In genomic region chr14:31195968-31196367, GRCm38 (mm10) we compare ENCODE assay signal across 8 mouse cellular contexts. TPM values are rescaled to one million over a fixed set of nuclear protein-coding genes. Genes with fewer than 3 reads are reported as not detected.
DNase-seq lines count a peak whose midpoint lies in the region; TF ChIP-seq lines count a peak whose summit lies in the region.

No protein-coding gene starts in this region.

- TF ChIP-seq POLR2A in thymus, adult 2 months (IDR thresholded peaks at IDR 0.05; ENCODE audit: control insufficient read depth, extremely low read depth, insufficient read depth, low read length, poor library complexity) = no peak

- H3K27me3 ChIP-seq in thymus, adult 2 months (ENCODE audit: control insufficient read depth, insufficient read depth, low read length) = no peaks in the 10 kb centered on the region

- no peak for TF ChIP-seq CTCF in thymus, adult 2 months (IDR thresholded peaks at IDR 0.05; ENCODE audit: borderline replicate concordance, control insufficient read depth, extremely low read depth, insufficient read depth, low read length, poor library complexity)

- DNase-seq in embryo, embryonic 10 days (ENCODE audit: low spot score) = peak; percentile 45
- no peak for DNase-seq in embryo, embryonic 9.5 days (ENCODE audit: extremely low spot score)
- peak; percentile 44 for DNase-seq in thymus, adult 2 months
- no peak for DNase-seq in thymus, adult 18-20 months
- DNase-seq in induced T-regulatory cell, adult 2 months (ENCODE audit: low read depth) = peak; percentile 76
- peak; percentile 74 for DNase-seq in naive thymus-derived CD4-positive, alpha-beta T cell, adult 2 months (ENCODE audit: low read depth)
- no peak for DNase-seq in frontal cortex, postnatal 25 days (ENCODE audit: low spot score in 2 of 2)
- DNase-seq in urinary bladder, postnatal 4 days (ENCODE audit: low spot score in 2 of 2) = no peak

- peaks cover 13% of the 10 kb centered on the region for H3K4me1 ChIP-seq in thymus, adult 2 months (replicated peaks; ENCODE audit: control insufficient read depth, insufficient read depth, low read length)

- H3K4me3 ChIP-seq in thymus, adult 2 months (ENCODE audit: control insufficient read depth, insufficient read depth, low read length) = no peak overlapping the region

- H3K27ac ChIP-seq in thymus, adult 2 months (ENCODE audit: control insufficient read depth, insufficient read depth, low read length) = peak overlapping the region; percentile 61

- H3K36me3 ChIP-seq in thymus, adult 2 months (ENCODE audit: control insufficient read depth, insufficient read depth, low read length) = peaks cover 21% of the 10 kb centered on the region

RNA-seq across cellular contexts. Expression of gene Tnnc1, which starts 12.1 kb away (rescaled TPM):
- polyA plus RNA-seq in thymus, adult 2 months (2012; rRNA removed) = 4.2 and 103 TPM in 2 replicates

RNA-seq across cellular contexts. Expression of gene Nisch, which starts 20.8 kb away (rescaled TPM):
- 569 and 585 TPM in 2 replicates for polyA plus RNA-seq in thymus, adult 2 months (2012; rRNA removed)

RNA-seq across cellular contexts. Expression of gene Sema3g, which starts 21.7 kb away (rescaled TPM):
- 1.9 and 2.4 TPM in 2 replicates for polyA plus RNA-seq in thymus, adult 2 months (2012; rRNA removed)

RNA-seq across cellular contexts. Expression of gene Stab1, which starts 27.5 kb away (rescaled TPM):
- 17.2 and 26.7 TPM in 2 replicates for polyA plus RNA-seq in thymus, adult 2 months (2012; rRNA removed)

RNA-seq across cellular contexts. Expression of gene Phf7, which starts 55.1 kb away (rescaled TPM):
- 7.4 and 8.0 TPM in 2 replicates for polyA plus RNA-seq in thymus, adult 2 months (2012; rRNA removed)

Comparison
In these comparisons a context has a peak if more than half of its experiments do, and no peak if none do; other contexts are left out.
1. DNase-seq: peak in embryo, embryonic 10 days (single experiment), thymus, adult 2 months (single experiment), induced T-regulatory cell, adult 2 months (single experiment) and naive thymus-derived CD4-positive, alpha-beta T cell, adult 2 months (single experiment); none in embryo, embryonic 9.5 days (single experiment), thymus, adult 18-20 months (0 of 2), frontal cortex, postnatal 25 days (0 of 2) and urinary bladder, postnatal 4 days (0 of 2).